Comparison of ENCODE assay signal across 11 mouse cellular contexts in genomic region chr19:5937095-5937835, GRCm38 (mm10). TPM values are rescaled to one million over a fixed set of nuclear protein-coding genes. Genes with fewer than 3 reads are reported as not detected.
DNase-seq lines count a peak whose midpoint lies in the region; ATAC-seq and TF ChIP-seq lines count a peak whose summit lies in the region.
"Had no signal": no experiment of that assay in that cellular context is flagged by ENCODE, and none has a peak within 500 bp of the region (broad histone marks: within the 10 kb centered on the region; RNA-seq: fewer than 3 reads in every experiment).

No protein-coding gene starts in this region.

- peaks cover 38% of the 10 kb centered on the region for H3K36me3 ChIP-seq in E14TG2a.4 (ENCODE audit: insufficient read depth, low read length)
- peaks cover 8% of the 10 kb centered on the region for H3K36me3 ChIP-seq in heart, postnatal 0 days (replicated peaks; ENCODE audit: control insufficient read depth, insufficient read depth, low read length)
- H3K36me3 ChIP-seq in lung, postnatal 0 days (ENCODE audit: insufficient read depth, low read length), result no peaks in the 10 kb centered on the region
- peaks cover 22% of the 10 kb centered on the region; the same call in 1 of the 2 replicates for H3K36me3 ChIP-seq in intestine, postnatal 0 days (ENCODE audit: control insufficient read depth, insufficient read depth)

- TF ChIP-seq CTCF in gastrocnemius, adult 2 months (IDR thresholded peaks at IDR 0.05), result no peak
- no peak for TF ChIP-seq CTCF in E14TG2a.4 (conservative IDR thresholded peaks at IDR 0.05; ENCODE audit: low read length)
- TF ChIP-seq CTCF in heart, postnatal 0 days (IDR thresholded peaks at IDR 0.05; ENCODE audit: low read depth), result no peak
- no peak for TF ChIP-seq CTCF in lung, postnatal 0 days (IDR thresholded peaks at IDR 0.05)
- TF ChIP-seq CTCF in intestine, postnatal 0 days (IDR thresholded peaks at IDR 0.05; ENCODE audit: low read depth), result no peak

- intact Hi-C loops in gastrocnemius, adult 2 months (cut with DNase I), result no loop called here

- H3K27ac ChIP-seq in gastrocnemius, adult 2 months, result peak overlapping the region; percentile 64
- H3K27ac ChIP-seq in heart, postnatal 0 days (ENCODE audit: low read depth), result peak overlapping the region; percentile 49; the same call in 1 of the 2 replicates
- H3K27ac ChIP-seq in lung, postnatal 0 days (ENCODE audit: low read length), result peak overlapping the region; percentile 68
- H3K27ac ChIP-seq in intestine, postnatal 0 days (ENCODE audit: low read depth, low read length), result no peak overlapping the region

- no peak overlapping the region for H3K9ac ChIP-seq in heart, postnatal 0 days (replicated peaks; ENCODE audit: low read depth, low read length)
- H3K9ac ChIP-seq in lung, postnatal 0 days (replicated peaks; ENCODE audit: low read depth), result no peak overlapping the region
- H3K9ac ChIP-seq in intestine, postnatal 0 days (ENCODE audit: low read depth, low read length), result no peak overlapping the region

- 70% methylated on average over 20 of the region's 21 CpGs for WGBS in heart, postnatal 0 days
- WGBS in lung, postnatal 0 days, result 49% methylated on average over 21 of the region's 21 CpGs
- 80% methylated on average over 21 of the region's 21 CpGs for WGBS in intestine, postnatal 0 days

- H3K9me3 ChIP-seq in E14TG2a.4 (ENCODE audit: low read length), result no peaks in the 10 kb centered on the region
- H3K9me3 ChIP-seq in heart, postnatal 0 days (replicated peaks; ENCODE audit: control insufficient read depth, low read length), result no peaks in the 10 kb centered on the region
- H3K9me3 ChIP-seq in lung, postnatal 0 days (ENCODE audit: low read length), result no peaks in the 10 kb centered on the region
- H3K9me3 ChIP-seq in intestine, postnatal 0 days (ENCODE audit: control insufficient read depth), result no peaks in the 10 kb centered on the region

- peaks cover 45% of the 10 kb centered on the region for H3K4me1 ChIP-seq in E14TG2a.4 (replicated peaks; ENCODE audit: low read depth, low read length)
- H3K4me1 ChIP-seq in heart, postnatal 0 days (ENCODE audit: control insufficient read depth, insufficient read depth), result peaks cover 31% of the 10 kb centered on the region
- H3K4me1 ChIP-seq in lung, postnatal 0 days (ENCODE audit: insufficient read depth, low read depth, low read length), result peaks cover 25% of the 10 kb centered on the region
- H3K4me1 ChIP-seq in intestine, postnatal 0 days (replicated peaks; ENCODE audit: control insufficient read depth, insufficient read depth, low read length), result peaks cover 3% of the 10 kb centered on the region

- TF ChIP-seq EP300 in heart, postnatal 0 days (IDR thresholded peaks at IDR 0.05; ENCODE audit: low read depth), result no peak
- no peak for TF ChIP-seq EP300 in lung, postnatal 0 days (IDR thresholded peaks at IDR 0.05)

- peaks cover 14% of the 10 kb centered on the region; the same call in 1 of the 2 replicates for H3K27me3 ChIP-seq in E14TG2a.4 (ENCODE audit: insufficient read depth, low read length)
- H3K27me3 ChIP-seq in heart, postnatal 0 days (ENCODE audit: control insufficient read depth, insufficient read depth, low read length), result no peaks in the 10 kb centered on the region
- no peaks in the 10 kb centered on the region for H3K27me3 ChIP-seq in lung, postnatal 0 days (replicated peaks; ENCODE audit: insufficient read depth, low read length)
- no peaks in the 10 kb centered on the region for H3K27me3 ChIP-seq in intestine, postnatal 0 days (replicated peaks; ENCODE audit: control insufficient read depth, insufficient read depth, low read length)

- DNase-seq in gastrocnemius, adult 2 months, result no peak
- no peak for DNase-seq in gastrocnemius, postnatal 25 days
- DNase-seq in heart, postnatal 0 days (ENCODE audit: low spot score), result no peak
- peak; percentile 79 for DNase-seq in lung, postnatal 0 days (ENCODE audit: low spot score)
- no peak for DNase-seq in thymus, postnatal 0 days (ENCODE audit: low spot score)
- DNase-seq in thymus, postnatal 14 days, result no peak

- peak overlapping the region; percentile 15; the same call in 1 of the 2 replicates for H3K4me3 ChIP-seq in gastrocnemius, adult 2 months
- 0 out of 2 replicates have a peak overlapping the region, but pooled peaks have one; percentile 20 for H3K4me3 ChIP-seq in E14TG2a.4 (replicated peaks; ENCODE audit: low read length)
- no peak overlapping the region for H3K4me3 ChIP-seq in heart, postnatal 0 days (ENCODE audit: low read depth, low read length)
- no peak overlapping the region for H3K4me3 ChIP-seq in lung, postnatal 0 days (ENCODE audit: low read depth, low read length)
- H3K4me3 ChIP-seq in intestine, postnatal 0 days (ENCODE audit: low read depth, low read length), result no peak overlapping the region

- ATAC-seq in heart, postnatal 0 days (ENCODE audit: insufficient read depth, low read depth), result no peak
- ATAC-seq in lung, postnatal 0 days, result peak; percentile 46
- ATAC-seq in intestine, postnatal 0 days, result no peak

- H3K4me2 ChIP-seq in heart, postnatal 0 days (ENCODE audit: low read depth, low read length), result no peak overlapping the region
- no peak overlapping the region; the same call in 1 of the 2 replicates for H3K4me2 ChIP-seq in lung, postnatal 0 days (replicated peaks; ENCODE audit: low read depth, low read length)
- no peak overlapping the region for H3K4me2 ChIP-seq in intestine, postnatal 0 days (replicated peaks; ENCODE audit: low read depth)

RNA-seq across cellular contexts. Expression of gene Cdc42ep2, which starts 12.6 kb away (rescaled TPM):
- 10 to 100 TPM in 1 of 2 experiments, 1 to 10 TPM in 1; 8.2 to 14.3 TPM for total RNA-seq in gastrocnemius, adult 2 months (2021)
- 10 to 100 TPM; 12.0 to 13.0 TPM for total RNA-seq in gastrocnemius, postnatal 25 days (2021)
- 15.7 and 17.4 TPM in 2 replicates for total RNA-seq in heart, postnatal 0 days (2014; rRNA removed; ENCODE audit: low replicate concordance)
- 8.8 and 9.5 TPM in 2 replicates for polyA plus RNA-seq in heart, postnatal 0 days (2015; fragmentation: Nextera tagmentation; extraction: Ambion mirVana)
- polyA plus RNA-seq in lung, postnatal 0 days (2015; fragmentation: Nextera tagmentation; extraction: Ambion mirVana), result 21.3 and 23.2 TPM in 2 replicates
- polyA plus RNA-seq in intestine, postnatal 0 days (2015; fragmentation: Nextera tagmentation; extraction: Ambion mirVana), result 6.5 and 6.6 TPM in 2 replicates
- 5.2 and 6.7 TPM in 2 replicates for polyA plus RNA-seq in thymus, postnatal 0 days (2015; fragmentation: Nextera tagmentation; extraction: Ambion mirVana)

RNA-seq across cellular contexts. Expression of gene Dpf2, which starts 24.5 kb away (rescaled TPM):
- 10 to 100 TPM; 87.8 to 88.4 TPM for total RNA-seq in gastrocnemius, adult 2 months (2021)
- 10 to 100 TPM; 80.6 to 83.5 TPM for total RNA-seq in gastrocnemius, postnatal 25 days (2021)
- total RNA-seq in heart, postnatal 0 days (2014; rRNA removed; ENCODE audit: low replicate concordance), result 57.8 and 91.8 TPM in 2 replicates
- 60.5 and 61.4 TPM in 2 replicates for polyA plus RNA-seq in heart, postnatal 0 days (2015; fragmentation: Nextera tagmentation; extraction: Ambion mirVana)
- 77.7 and 78.0 TPM in 2 replicates for polyA plus RNA-seq in lung, postnatal 0 days (2015; fragmentation: Nextera tagmentation; extraction: Ambion mirVana)
- 49.9 and 51.9 TPM in 2 replicates for polyA plus RNA-seq in intestine, postnatal 0 days (2015; fragmentation: Nextera tagmentation; extraction: Ambion mirVana)
- 104 and 116 TPM in 2 replicates for polyA plus RNA-seq in thymus, postnatal 0 days (2015; fragmentation: Nextera tagmentation; extraction: Ambion mirVana)

RNA-seq across cellular contexts. Expression of gene Pola2, which starts 26.7 kb away (rescaled TPM):
- 1 to 10 TPM; 8.9 to 9.2 TPM for total RNA-seq in gastrocnemius, adult 2 months (2021)
- 10 to 100 TPM in 1 of 2 experiments, 1 to 10 TPM in 1; 9.2 to 10.8 TPM for total RNA-seq in gastrocnemius, postnatal 25 days (2021)
- 44.7 and 64.3 TPM in 2 replicates for total RNA-seq in heart, postnatal 0 days (2014; rRNA removed; ENCODE audit: low replicate concordance)
- polyA plus RNA-seq in heart, postnatal 0 days (2015; fragmentation: Nextera tagmentation; extraction: Ambion mirVana), result 32.7 and 34.1 TPM in 2 replicates
- polyA plus RNA-seq in lung, postnatal 0 days (2015; fragmentation: Nextera tagmentation; extraction: Ambion mirVana), result 16.6 and 20.7 TPM in 2 replicates
- 23.5 and 23.9 TPM in 2 replicates for polyA plus RNA-seq in intestine, postnatal 0 days (2015; fragmentation: Nextera tagmentation; extraction: Ambion mirVana)
- polyA plus RNA-seq in thymus, postnatal 0 days (2015; fragmentation: Nextera tagmentation; extraction: Ambion mirVana), result 61.4 and 71.4 TPM in 2 replicates

RNA-seq across cellular contexts. Expression of gene Tigd3, which starts 43.3 kb away (rescaled TPM):
- under 1 TPM; 0.10 to 0.20 TPM for total RNA-seq in gastrocnemius, adult 2 months (2021)
- total RNA-seq in gastrocnemius, postnatal 25 days (2021), result under 1 TPM; 0.15 to 0.35 TPM
- total RNA-seq in heart, postnatal 0 days (2014; rRNA removed; ENCODE audit: low replicate concordance), result 0.81 and 3.3 TPM in 2 replicates
- 0.85 and 0.91 TPM in 2 replicates for polyA plus RNA-seq in heart, postnatal 0 days (2015; fragmentation: Nextera tagmentation; extraction: Ambion mirVana)
- polyA plus RNA-seq in lung, postnatal 0 days (2015; fragmentation: Nextera tagmentation; extraction: Ambion mirVana), result 1.3 and 1.5 TPM in 2 replicates
- polyA plus RNA-seq in intestine, postnatal 0 days (2015; fragmentation: Nextera tagmentation; extraction: Ambion mirVana), result 1.0 and 1.2 TPM in 2 replicates
- polyA plus RNA-seq in thymus, postnatal 0 days (2015; fragmentation: Nextera tagmentation; extraction: Ambion mirVana), result 3.3 and 4.1 TPM in 2 replicates

RNA-seq across cellular contexts. Expression of gene Slc22a20, which starts 48.7 kb away (rescaled TPM):
- not detected for total RNA-seq in gastrocnemius, adult 2 months (2021)
- not detected for total RNA-seq in gastrocnemius, postnatal 25 days (2021)
- not detected in 2 replicates for total RNA-seq in heart, postnatal 0 days (2014; rRNA removed; ENCODE audit: low replicate concordance)
- polyA plus RNA-seq in heart, postnatal 0 days (2015; fragmentation: Nextera tagmentation; extraction: Ambion mirVana), result not detected in 2 replicates
- not detected in 2 replicates for polyA plus RNA-seq in lung, postnatal 0 days (2015; fragmentation: Nextera tagmentation; extraction: Ambion mirVana)
- polyA plus RNA-seq in intestine, postnatal 0 days (2015; fragmentation: Nextera tagmentation; extraction: Ambion mirVana), result not detected in 2 replicates
- not detected in 2 replicates for polyA plus RNA-seq in thymus, postnatal 0 days (2015; fragmentation: Nextera tagmentation; extraction: Ambion mirVana)
- polyA plus RNA-seq: cerebellum, adult 2 months; intestine, embryonic 14.5 days; limb, embryonic 11.5 days had no signal

Comparison
In these comparisons a context has a peak if more than half of its experiments do, and no peak if none do; other contexts are left out.
1. H3K4me3 ChIP-seq: peak in gastrocnemius, adult 2 months (single experiment) and E14TG2a.4 (single experiment); none in heart, postnatal 0 days (single experiment), lung, postnatal 0 days (single experiment) and intestine, postnatal 0 days (single experiment).